Mouse (Mus musculus): ENCODE results near the gene Ankrd22. TPM values are rescaled to one million over a fixed set of nuclear protein-coding genes. Genes with fewer than 3 reads are reported as not detected.

The Ankrd22 gene
- polyA plus RNA-seq (2012; rRNA removed): not detected in 2 replicates

DNA sequence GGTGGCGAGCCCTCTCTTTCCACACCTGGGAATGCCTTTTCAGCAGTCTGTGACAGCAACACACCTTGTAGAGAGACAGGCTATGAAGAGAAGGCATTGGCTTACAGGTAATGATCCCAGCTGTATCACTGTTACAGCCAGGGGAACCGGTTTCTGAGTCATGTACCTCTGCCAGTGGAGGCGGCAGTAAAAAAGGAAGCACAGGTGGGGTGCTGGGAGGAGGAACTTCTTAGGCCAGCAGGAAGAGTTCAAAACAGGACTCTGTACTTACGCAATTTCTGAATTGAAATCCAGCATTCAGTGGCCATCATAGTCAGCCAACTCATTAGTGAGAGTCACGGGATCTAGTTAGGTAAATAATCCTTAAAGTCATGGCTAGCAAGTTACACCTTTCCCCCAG is at the start of gene Ankrd22:
TSS of gene Ankrd22 (minus strand) at position 163 of the 400 bp plus-strand sequence.

DNA sequence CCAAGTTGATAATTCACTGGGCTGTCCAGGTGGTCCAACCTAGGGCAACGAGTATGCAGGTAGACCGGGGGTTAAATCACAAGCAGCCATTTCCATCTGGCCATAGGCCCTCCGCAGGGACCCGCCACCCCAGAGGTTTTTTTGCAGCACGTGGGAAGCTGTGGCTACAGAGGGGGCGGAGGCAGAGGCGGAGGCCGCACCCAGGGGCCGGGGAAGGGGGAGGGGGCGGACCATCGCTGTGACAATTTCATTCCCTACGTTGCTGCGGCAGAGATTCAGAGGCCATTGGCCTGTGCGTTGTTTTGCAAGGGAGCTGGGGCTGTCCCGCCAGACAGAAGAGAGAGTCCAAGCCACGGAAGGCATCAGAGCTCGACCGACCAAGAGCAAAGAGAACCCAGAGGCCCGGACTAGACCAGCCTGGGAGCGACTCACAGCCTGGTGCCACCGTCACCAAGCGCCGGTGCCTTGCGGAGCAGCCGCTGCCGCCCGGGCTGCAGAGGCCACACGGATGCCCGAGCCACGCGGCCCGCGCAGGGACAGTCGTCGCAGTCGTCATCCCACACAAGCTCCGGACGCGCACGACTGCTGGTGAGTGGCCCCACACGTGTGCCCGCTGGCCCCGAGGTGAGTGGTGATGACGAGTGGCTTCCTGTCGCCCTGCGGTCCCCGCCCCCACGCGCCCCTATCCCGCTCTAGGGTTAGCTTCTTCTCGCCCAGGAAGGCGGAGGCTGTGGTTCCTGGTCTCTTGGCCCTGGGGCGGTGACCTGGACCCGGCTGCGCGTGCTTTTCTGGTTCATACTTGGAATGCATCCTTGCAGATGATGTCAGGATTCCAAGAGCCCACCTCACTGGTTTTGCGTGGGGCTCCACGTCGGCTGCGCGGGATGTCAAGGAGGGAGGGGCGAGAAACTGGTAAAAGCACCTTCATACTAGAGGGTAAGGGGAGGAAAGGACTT is 26.4 kb upstream of the Ankrd22 start, which contains the start of gene Stambpl1:
TSS of gene Stambpl1 (plus strand) at position 222 of the 956 bp plus-strand sequence.

DNA sequence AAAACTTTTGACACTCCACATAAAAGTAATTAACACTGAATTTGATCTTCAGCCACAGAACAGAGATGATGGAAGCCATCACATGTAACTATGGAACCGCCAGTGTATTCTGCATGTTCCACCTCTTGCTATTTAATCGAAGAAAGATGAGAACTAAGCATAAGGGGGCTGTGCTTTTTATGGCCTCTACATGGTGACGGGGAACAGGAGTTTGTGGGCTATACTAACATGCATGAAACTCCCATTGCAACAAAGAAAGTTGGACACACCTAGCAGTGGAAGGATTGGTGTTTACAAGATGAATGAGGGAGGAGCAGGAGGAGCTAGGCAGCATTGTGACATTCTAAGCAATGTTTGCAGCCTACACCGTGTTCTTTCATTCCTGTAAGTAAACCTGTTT is 65.2 kb downstream of the Ankrd22 start, which contains the start of gene Lipm:
TSS of gene Lipm (plus strand) at position 301 of the 400 bp plus-strand sequence.

Other genes starting within 250 kb of the Ankrd22 start
- gene Lipf, start 204.9 kb downstream of the Ankrd22 start, polyA plus RNA-seq (2012; rRNA removed): 0.25 and 0.68 TPM in 2 replicates
- gene Lipk, start 157.8 kb downstream of the Ankrd22 start, polyA plus RNA-seq (2012; rRNA removed): not detected in 2 replicates
- not detected in 2 replicates for gene Lipn, start 98.7 kb downstream of the Ankrd22 start, polyA plus RNA-seq (2012; rRNA removed)
- not detected in 2 replicates for gene Lipm, start 65.1 kb downstream of the Ankrd22 start, polyA plus RNA-seq (2012; rRNA removed)
- gene Stambpl1, start 26.2 kb upstream of the Ankrd22 start, polyA plus RNA-seq (2012; rRNA removed): 4.0 and 4.1 TPM in 2 replicates
- 1,792 and 2,156 TPM in 2 replicates for gene Acta2, start 89.5 kb upstream of the Ankrd22 start, polyA plus RNA-seq (2012; rRNA removed)
- gene Fas, start 124.6 kb upstream of the Ankrd22 start, polyA plus RNA-seq (2012; rRNA removed): 0.59 and 0.60 TPM in 2 replicates